Mouse (Mus musculus): Measurements from ENCODE around the gene Pdzd3.

Pdzd3 gene

GRCm38 (mm10) chr9:44250445-44250844 lies 826 bp downstream of the Pdzd3 start:
- DNase-seq (ENCODE audit: low spot score in 2 of 2) = peak in 1 of 2 experiments; percentile 30

GRCm38 (mm10) chr9:44249181-44250146 lies 1.8 kb downstream of the Pdzd3 start:
- DNase-seq (ENCODE audit: low spot score in 2 of 2) = peak; percentile 59 to 66

- no peak for DNase-seq (ENCODE audit: low spot score in 2 of 2)
Measured at GRCm38 (mm10) chr9:44247907-44248306, 3.4 kb downstream of the Pdzd3 start.

GRCm38 (mm10) chr9:44243621-44244020 lies 7.7 kb downstream of the Pdzd3 start:
- no peak for DNase-seq (ENCODE audit: low spot score in 2 of 2)

- DNase-seq (ENCODE audit: low spot score in 2 of 2) = no peak
Measured at GRCm38 (mm10) chr9:44241418-44241817, 9.9 kb downstream of the Pdzd3 start.

- DNase-seq (ENCODE audit: low spot score in 2 of 2) = no peak
Measured at GRCm38 (mm10) chr9:44240911-44241310, 10.4 kb downstream of the Pdzd3 start.

- no peak for DNase-seq (ENCODE audit: low spot score in 2 of 2)
Measured at GRCm38 (mm10) chr9:44240399-44240798, 10.9 kb downstream of the Pdzd3 start, which contains the start of gene Ccdc153. Gene Ccdc153, plus strand, starts transcription at chr9:44240676.

- peak; percentile 59 to 64 for DNase-seq (ENCODE audit: low spot score in 2 of 2)
Measured at GRCm38 (mm10) chr9:44239447-44239846, 11.8 kb downstream of the Pdzd3 start.

- no peak for DNase-seq (ENCODE audit: low spot score in 2 of 2)
Measured at GRCm38 (mm10) chr9:44238501-44239190, 12.6 kb downstream of the Pdzd3 start.

- DNase-seq (ENCODE audit: low spot score in 2 of 2) = no peak
Measured at GRCm38 (mm10) chr9:44237128-44237527, 14.1 kb downstream of the Pdzd3 start.

GRCm38 (mm10) chr9:44236601-44237000 lies 14.7 kb downstream of the Pdzd3 start:
- no peak for DNase-seq (ENCODE audit: low spot score in 2 of 2)

- DNase-seq (ENCODE audit: low spot score in 2 of 2) = peak; percentile 41 to 51
Measured at GRCm38 (mm10) chr9:44234479-44235427, 16.5 kb downstream of the Pdzd3 start.

GRCm38 (mm10) chr9:44233802-44234478 lies 17.3 kb downstream of the Pdzd3 start, which contains the start of gene Cbl:
Gene Cbl, minus strand, starts transcription at chr9:44234049.
- DNase-seq (ENCODE audit: low spot score in 2 of 2) = peak; percentile 100

GRCm38 (mm10) chr9:44233021-44233801 lies 18.1 kb downstream of the Pdzd3 start:
- DNase-seq (ENCODE audit: low spot score in 2 of 2) = no peak

- DNase-seq (ENCODE audit: low spot score in 2 of 2) = no peak
Measured at GRCm38 (mm10) chr9:44231609-44232008, 19.7 kb downstream of the Pdzd3 start.

GRCm38 (mm10) chr9:44225993-44226392 lies 25.3 kb downstream of the Pdzd3 start:
- DNase-seq (ENCODE audit: low spot score in 2 of 2) = peak; percentile 18 to 44

GRCm38 (mm10) chr9:44213538-44213937 lies 37.7 kb downstream of the Pdzd3 start:
- DNase-seq (ENCODE audit: low spot score in 2 of 2) = no peak

GRCm38 (mm10) chr9:44212406-44212805 lies 38.9 kb downstream of the Pdzd3 start:
- no peak for DNase-seq (ENCODE audit: low spot score in 2 of 2)

- DNase-seq (ENCODE audit: low spot score in 2 of 2) = no peak
Measured at GRCm38 (mm10) chr9:44209416-44209815, 41.9 kb downstream of the Pdzd3 start.

- DNase-seq (ENCODE audit: low spot score in 2 of 2) = no peak
Measured at GRCm38 (mm10) chr9:44207840-44208239, 43.4 kb downstream of the Pdzd3 start.

All from right cerebral cortex, adult 2 months (tissue).